Mouse (Mus musculus): ENCODE measurements around the gene Sarnp.

GRCm38 (mm10) chr10:128917400-128917799 is 100.3 kb downstream of the Sarnp start:
- peak; percentile 51 for TF ChIP-seq POLR2A (IDR thresholded peaks at IDR 0.05; ENCODE audit: insufficient read length, low read depth)
- no peak for TF ChIP-seq USF1 (IDR thresholded peaks at IDR 0.05; ENCODE audit: low read depth)
- TF ChIP-seq TCF12 (IDR thresholded peaks at IDR 0.05; ENCODE audit: insufficient read depth, poor library complexity, severe bottlenecking) = no peak
- no peak for TF ChIP-seq MAX (IDR thresholded peaks at IDR 0.05; ENCODE audit: low read depth)
- no peak for TF ChIP-seq MYOD1 (IDR thresholded peaks at IDR 0.05; ENCODE audit: control insufficient read depth in 1 of 3, insufficient read length in 2 of 3, low read depth in 2 of 3)
- no peak for TF ChIP-seq E2F4 (IDR thresholded peaks at IDR 0.05; ENCODE audit: insufficient read depth)
- TF ChIP-seq POLR2AphosphoS2 (IDR thresholded peaks at IDR 0.05; ENCODE audit: insufficient read length, low read depth) = peak; percentile 56
- no peak for TF ChIP-seq TCF3 (IDR thresholded peaks at IDR 0.05; ENCODE audit: insufficient read length, low read depth)
- TF ChIP-seq SRF (IDR thresholded peaks at IDR 0.05; ENCODE audit: control insufficient read depth, insufficient read length, low read depth) = no peak
- TF ChIP-seq CEBPB (IDR thresholded peaks at IDR 0.05; ENCODE audit: insufficient read depth, poor library complexity, severe bottlenecking) = no peak
- TF ChIP-seq REST (IDR thresholded peaks at IDR 0.05; ENCODE audit: insufficient read depth, insufficient read length) = no peak
